Mouse (Mus musculus): ENCODE data around the gene Gbf1.

Gene Gbf1

DNA sequence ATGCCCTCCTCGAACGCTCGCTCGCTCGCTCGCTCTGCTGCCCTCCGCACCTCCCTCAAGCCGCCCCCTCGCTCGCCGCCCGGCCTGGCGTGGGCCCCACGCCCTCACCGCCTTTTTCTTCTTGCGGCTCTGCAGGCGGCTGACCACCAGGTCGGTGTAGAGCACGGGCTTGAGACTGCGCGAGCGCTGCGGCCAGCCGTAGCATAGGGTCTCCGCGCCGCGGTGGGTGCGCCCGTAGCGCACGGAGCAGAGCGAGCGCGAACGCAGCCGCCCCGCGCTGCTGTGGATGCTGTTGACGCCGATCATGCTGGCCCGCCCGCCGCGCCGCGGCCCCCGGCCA lies 165.2 kb downstream of the Gbf1 start:
- DNase-seq: peak in 1 of 2 experiments; percentile 40

DNA sequence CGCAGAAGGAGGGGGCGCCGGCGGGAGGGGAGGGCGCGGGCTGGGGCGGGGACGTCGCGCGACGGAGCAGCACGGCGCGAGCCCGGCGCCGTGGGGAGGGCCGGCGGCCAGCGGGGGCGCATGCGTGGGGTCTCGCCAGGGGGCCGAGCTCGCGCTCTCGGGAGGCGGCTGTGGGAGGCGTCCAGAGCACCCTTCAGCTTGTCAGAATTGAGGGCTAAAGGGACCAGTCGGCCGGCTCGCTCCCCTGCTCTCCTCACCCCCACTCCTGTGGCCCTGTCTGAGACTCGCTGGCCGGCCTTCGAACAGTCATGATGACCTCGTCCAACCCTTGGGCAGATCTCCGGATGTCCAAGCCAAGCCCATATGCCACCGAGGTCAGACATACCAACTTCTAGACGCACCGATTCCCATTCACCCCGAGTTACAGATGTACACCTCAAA lies 165.7 kb downstream of the Gbf1 start:
- DNase-seq: peak; percentile 58 to 60

DNA sequence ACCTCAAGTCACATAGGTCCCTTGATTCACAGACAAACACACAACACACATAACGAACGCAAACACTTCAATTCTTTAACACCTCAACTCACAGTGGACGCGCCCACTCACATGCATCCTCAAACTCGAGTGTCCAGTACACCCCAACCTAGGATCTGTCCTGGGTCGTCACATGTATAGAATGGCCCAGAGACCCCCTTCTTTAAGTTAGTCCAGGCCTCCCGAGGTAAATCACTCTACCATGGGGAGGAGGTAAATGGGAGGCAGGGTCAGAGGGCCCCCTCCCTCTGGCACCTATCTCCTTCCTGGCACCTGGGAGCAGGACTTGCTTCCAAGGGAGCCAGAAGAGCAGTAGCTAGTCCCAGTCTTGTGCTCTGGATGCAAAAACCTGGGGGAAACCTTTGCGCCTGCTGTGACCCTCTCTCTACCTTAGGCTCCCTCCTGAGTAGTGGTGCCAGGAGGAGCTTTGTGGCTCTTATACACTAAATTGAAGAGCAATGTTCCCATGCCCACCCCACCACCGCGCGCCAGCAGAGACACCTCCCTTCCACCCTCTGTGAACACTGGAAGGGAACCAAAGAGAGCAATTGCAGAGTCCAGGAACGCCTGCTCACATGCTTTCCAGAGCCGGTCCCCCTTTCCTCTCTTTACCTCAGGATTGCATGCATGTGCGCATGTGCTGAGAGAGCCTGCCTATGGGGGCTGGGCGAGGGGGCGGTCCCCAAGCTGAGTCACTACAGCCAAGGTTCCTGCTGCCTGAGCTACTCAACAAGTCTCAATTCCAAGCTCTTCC lies 166.5 kb downstream of the Gbf1 start:
- DNase-seq: peak; percentile 81 to 87

DNA sequence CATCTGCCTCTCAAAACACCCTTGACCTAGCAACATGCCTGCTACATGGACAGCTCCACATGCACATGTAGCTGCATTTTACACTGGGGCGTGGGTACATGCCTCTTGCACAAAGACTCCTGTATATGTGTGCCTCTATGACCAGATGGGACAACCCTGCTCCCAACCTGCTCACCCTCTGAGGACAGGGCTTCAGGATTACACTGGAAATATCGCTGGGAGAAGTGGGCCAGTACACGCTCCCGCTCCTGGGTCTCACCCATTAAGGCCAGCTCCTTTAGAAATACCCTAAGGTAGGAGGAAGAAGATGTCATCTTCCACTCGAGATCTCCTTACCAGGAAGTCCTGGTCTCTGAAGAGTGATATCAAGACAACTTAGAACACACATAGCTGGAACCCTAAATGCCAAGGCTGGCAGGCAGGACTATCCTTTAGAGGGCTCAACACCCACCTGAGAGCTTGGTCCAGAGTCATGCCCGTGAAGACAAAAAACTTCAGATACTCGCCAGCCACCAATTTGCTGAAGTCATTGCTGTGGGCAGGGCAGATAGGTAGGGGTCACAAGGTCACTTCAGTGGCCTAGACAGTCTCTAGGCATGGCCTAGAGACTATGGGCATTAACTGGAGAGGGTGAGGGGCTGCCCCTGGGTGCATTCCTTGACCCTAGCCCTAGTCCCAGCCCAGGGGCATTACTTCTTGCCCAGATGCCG lies 167.9 kb downstream of the Gbf1 start:
- DNase-seq: no peak

DNA sequence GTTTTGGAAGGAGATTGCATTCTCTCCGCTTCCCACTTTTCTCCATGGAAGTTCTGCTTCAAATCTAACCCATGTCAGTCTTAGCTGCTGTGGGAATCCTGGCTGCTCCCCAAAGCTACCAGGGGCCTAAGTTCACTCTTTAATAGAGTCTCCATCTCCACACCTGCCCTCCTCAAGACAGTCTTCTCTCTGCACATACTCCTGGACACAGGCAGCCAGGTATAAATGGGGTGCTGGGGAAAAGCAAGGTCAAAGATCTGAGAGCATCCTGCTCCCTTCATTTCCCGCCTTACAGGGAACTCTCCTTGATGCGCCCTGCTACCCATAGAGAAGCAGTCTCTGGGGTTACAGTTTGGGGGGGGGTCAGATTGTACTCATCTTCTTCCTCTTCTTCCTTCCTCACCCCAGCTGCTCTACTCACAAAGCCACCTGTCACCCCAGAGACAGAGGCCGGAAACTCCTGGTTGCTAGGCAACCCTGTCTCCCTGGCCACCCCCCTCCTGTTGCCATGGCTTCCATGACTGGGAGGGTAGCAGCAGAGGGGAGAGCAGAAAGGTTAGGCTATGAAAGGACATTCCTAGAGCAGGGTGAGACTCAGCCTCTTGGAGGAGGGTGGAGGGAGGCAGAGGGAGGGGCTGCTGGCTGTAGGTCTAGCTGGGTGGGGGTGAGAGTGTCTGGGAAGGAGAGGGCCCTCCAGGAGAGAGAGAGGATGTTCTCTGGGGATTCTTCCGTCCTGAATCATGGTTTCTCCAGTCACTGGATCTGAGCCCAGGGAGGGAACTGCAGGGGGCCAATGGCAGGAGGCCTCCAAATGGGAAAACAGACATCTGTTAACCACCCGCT lies 169.0 kb downstream of the Gbf1 start:
- peak in 1 of 2 experiments; percentile 20 for DNase-seq

DNA sequence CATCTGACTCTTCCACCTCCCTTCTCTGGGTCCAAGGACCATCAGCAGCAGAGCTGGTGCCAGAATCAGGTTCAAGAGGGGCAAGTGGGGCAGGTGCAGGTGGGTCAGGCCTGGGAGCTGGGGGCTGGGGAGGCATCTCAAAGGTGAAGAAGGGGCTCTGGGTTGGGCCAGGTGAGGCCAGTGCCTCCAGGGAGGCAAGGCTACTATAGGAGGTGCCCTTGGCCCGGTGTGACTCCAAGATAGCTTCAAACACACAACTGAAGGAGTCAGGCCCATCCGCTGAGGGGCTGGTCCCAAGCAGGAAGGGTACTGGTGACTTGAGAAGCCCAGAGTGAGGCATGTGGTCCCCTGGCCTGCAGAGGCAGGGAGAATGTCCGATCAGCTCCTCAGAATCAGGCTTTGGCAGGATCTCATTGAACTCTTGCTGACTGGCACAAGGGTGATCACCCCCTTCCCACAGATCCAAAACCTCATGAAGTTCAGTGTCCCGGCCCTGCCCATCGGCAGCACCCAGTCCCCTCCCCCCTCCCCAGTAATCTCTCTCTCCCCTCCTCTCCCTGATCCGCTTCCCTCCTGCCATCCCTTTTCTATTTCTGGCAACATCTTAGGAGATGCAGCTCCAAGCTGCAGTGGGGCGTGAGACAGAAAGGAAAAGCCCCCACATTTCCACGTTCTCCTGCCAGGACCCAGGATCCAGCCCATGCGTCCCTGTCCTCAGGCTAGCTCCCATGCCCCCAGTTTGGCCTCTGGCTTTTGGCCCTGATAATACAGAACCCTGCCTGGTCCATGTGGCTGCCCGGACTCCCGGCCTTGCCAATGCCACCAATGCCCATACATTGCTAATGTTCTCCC lies 170.1 kb downstream of the Gbf1 start:
- no peak for DNase-seq

DNA sequence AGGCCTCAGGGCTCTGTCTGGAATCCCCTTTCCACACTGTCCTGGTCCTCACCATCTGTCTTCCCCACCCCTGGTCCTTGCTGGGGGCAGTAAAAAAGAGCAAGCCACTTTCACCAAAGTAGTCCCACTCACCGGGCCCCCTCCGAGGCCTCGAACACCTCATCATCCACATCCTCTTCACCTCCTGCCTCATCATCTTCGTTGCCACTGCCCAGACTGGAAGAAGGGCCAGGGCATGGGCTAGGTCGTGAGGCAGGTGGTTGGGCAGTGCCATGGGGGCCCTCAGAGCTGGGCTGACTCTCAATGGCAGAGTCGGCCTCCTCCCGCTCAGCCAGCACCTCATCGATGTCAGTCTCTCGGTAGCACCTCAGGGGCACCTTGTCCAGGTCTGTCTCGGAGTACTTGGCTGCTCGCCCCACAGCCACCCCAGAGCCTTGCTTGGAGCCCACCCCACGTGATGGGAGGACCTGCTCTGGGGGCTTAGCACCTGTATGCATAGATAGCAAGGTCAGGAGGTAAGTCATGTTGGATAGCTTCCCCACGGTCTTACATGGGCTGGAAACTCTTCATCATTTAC lies 170.8 kb downstream of the Gbf1 start:
- no peak for DNase-seq

DNA sequence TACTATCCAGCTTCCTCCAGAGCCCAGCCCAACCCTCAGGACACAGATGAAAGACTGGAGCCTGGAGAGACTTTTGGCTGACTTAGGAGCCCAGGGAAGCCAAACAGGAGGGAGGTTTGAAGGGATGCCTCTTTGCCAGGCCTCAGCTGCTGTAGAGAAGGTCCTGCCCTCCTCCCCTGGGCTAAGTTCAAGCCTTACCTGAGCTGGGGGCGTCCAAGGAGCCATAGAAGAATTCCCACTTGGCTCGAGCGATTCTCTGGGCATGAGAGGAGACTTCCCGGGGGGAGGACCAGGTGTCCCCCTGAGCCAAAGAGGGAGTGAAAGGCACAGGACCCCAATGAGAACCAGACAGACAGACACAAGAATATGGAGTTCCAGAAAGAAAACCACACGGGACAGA lies 171.4 kb downstream of the Gbf1 start:
- no peak for DNase-seq

DNA sequence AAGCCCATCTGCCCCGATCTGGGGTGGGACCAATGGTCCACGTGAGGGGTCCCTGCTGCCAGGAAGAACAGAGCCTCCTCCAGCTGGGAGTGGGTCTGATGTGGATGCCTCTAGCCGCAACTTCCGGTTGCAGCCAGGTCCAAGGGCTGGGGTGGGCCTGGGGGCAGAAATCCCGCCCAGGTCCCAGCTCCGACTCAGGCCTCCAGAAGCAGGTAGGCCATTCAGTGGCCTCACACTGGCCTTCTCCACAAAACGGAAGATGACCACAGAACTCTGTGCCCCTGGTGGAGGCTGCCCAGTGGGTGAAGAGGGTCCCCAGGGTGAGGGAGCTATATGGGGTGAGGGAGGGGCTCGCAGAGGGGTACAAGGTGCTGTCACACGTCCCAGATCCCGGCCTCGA lies 172.1 kb downstream of the Gbf1 start:
- DNase-seq: no peak

DNA sequence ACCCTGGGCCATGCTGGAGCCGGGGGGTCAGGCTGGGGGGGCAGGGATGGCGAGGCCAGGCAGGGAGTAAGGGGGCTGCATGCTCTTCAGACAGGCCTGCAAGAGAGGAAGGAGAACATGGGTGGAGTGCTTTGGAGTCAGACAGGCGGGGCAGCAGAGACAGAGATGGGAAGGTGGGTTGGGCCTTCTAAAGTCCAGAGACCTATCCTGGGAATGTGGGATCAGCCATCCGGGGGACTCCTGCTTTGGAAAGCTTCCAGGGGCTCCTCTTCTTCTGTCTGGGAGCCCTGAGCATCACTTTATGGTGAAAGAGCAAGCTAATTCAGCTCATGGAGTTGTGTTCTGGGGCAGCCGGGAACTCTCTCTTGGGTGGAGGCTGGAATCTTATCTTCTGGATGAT lies 172.6 kb downstream of the Gbf1 start:
- DNase-seq: no peak

DNA sequence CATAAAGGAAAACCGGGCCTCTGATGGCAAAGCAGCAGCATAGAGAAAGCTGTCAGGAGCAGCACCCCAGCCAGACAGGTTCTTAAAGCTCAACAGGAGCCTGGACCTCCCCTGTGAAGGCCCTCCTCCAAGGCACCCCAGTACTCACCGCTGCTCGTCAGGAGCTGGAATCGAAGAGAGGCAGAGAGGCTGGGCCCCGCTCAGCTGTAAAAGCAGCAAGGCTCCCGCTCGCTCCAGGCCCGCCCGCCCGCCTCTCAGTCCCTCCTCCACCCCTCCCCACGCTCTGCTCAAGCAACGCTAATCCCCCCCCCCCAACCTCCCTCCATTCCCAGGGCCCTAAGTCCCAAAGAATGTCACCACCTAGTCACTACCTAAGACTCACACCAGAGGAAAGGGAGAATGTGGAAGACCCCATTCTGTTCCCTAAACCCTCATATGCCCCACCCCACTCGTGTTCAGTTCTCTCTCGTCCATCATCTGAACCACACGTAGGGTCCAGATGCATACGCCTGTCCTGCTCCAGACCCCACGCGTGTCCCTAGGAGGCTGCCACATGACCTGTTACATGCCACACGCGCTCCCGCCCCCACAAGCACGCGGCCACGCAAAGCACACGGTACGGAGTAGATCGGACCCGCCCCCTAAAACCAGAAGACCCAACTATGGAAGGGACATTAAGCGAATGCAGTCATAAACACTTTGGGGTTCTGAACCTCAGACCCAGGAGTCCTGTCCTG lies 173.9 kb downstream of the Gbf1 start:
- DNase-seq: no peak

DNA sequence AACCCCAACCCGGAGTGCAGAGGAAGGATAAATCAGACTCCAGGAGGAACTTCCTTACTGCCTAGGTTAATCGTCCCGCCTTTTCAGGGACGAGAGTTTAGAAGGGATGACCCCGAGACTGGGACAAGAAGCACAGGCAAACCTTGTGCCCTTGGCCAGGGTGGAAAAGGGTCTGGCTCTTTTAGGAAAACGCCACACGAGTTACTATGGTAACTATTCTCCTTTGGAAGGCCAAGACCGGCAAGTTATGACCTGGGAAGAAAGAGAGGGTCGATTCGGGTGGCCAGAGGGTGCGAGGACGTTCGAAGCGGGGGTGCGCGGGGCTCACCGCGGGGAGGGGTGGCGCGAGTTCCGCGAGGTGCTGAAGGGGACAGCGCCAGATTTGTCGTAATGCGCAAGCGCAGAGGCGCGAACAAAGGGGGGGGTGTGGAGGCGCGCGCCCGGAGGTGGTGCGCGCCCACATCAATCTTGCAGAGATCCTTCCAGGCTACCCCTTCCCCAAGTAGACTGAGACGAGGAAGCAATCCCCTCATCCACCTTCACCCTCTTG lies 174.5 kb downstream of the Gbf1 start, which contains the start of gene Psd:
Psd (minus strand) TSS at position 401 of the 550 bp plus-strand sequence.
- DNase-seq: peak; percentile 72

DNA sequence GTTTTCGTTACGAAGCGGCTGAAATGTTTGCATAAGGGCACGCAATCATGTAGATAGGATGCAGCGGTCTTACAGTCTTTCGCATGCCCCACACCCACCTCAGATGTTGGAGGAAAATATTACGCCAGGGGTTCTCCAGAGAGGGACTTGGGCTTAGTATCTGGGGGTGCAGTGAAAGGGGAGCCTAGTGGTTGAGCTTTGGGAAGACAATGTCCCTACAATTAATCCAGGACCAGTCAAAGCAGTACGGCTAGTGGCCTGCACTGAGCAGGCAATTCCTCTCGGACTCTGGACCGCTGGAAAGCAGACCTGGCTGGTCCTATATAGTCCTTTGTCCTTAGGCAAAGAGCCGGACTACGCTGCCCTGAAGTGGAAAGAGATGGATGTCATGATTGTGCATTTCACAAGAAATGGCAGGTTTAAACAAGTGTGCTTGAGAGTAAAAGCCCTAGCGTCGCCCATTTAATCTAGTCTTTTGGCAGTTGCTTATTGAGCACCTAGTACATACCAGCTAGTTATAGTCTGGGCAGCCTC lies 175.3 kb downstream of the Gbf1 start:
- DNase-seq: peak in 1 of 2 experiments; percentile 43

DNA sequence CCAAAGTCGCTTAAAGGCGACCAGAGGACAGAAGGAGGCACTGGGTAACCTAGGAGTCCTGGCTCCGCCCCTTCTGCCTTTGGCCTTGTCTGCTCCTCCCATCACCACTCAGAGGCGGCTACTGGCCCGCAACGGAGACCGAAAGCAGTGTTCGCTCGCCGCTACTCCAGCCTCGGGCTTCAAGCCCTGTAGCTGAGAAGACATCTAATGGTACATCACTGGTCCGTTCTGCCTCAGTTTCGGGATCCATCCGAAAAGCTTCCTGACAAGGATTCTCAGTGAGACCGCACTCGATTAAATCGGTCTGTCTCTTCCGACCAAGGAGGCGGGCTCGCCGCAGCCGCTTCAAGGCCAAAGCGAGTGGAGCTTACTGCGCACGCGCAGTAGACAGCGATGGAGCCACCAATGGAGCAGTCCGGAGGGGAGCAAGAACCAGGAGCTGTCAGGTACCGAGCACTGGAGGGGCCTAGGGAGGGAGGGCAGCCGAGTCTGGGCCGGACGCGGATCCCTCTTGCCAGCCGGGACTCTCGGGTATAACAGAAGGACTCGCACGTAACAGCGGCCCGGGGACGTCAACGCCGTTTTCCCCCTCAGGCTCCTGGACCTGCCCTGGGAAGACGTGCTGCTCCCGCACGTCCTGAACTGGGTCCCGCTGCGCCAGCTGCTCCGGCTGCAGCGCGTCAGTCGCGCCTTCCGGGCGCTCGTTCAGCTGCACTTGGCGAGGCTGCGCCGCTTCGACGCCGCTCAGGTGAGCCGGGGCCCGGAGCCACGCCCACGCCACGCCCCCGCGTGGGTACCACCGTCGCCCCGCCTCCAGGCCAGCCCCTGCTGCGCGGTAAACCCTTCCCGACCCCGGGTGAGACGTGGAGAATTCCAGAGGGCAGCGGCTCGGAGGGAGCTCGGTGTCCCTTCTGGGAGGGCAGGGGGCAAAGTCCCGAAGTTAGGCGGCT lies 176.0 kb downstream of the Gbf1 start, which contains the start of gene Fbxl15:
Fbxl15 (plus strand) TSS at position 104 of the 950 bp plus-strand sequence.
- DNase-seq: peak; percentile 93 to 97

DNA sequence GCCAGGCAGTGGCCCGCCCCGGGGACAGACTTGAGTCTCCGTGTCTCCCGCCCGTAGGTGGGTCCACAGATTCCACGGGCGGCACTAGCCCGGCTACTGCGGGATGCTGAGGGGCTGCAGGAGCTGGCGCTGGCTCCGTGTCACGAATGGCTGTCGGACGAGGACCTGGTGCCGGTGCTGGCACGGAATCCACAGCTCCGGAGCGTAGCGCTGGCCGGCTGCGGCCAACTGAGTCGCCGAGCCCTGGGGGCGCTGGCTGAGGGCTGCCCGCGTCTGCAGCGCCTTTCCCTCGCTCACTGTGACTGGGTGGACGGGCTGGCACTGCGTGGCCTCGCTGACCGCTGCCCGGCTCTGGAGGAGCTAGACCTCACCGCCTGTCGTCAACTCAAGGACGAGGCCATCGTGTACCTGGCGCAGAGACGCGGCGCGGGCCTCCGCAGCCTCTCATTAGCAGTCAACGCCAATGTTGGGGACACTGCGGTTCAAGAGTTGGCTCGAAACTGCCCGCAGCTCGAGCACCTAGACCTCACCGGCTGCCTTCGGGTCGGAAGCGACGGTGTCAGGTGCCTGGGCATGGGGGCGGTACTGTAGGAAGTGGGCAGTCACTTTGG lies 176.8 kb downstream of the Gbf1 start:
- peak in 1 of 2 experiments; percentile 57 for DNase-seq

DNA sequence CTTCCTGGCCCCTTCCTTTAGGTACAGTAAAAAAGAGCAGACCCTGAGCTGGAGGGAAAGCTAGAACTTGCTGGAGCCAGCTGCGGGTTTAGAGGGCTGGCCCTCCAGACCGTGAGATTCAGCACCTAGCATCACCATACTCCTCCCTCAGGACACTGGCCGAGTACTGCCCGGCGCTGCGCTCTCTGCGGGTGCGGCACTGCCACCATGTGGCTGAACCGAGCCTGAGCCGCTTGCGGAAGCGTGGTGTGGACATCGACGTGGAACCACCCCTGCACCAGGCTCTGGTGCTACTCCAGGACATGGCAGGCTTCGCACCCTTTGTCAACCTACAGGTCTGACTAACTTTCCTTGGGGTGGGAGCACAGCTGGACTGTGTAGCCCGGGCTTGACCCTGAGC lies 177.6 kb downstream of the Gbf1 start:
- peak; percentile 88 to 92 for DNase-seq

DNA sequence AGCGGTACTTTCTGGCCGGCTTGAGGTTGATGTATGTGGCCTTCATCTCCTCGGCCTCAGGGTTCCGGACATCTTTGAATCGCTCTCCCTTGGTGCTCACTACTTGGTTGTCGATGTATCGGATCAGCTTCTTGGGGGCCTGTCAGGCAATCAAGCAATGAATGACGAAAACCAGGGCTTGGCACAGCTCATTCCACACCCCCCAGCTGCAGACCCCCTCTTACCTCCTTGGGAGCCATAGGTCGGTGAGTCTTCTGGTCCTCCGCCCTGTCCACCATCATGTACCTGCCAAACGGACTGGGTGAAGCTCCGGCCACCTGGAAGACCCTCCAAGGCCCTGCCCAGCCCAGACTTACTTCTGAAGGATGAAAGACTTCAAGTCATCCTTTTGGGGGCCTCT lies 178.4 kb downstream of the Gbf1 start:
- no peak for DNase-seq

DNA sequence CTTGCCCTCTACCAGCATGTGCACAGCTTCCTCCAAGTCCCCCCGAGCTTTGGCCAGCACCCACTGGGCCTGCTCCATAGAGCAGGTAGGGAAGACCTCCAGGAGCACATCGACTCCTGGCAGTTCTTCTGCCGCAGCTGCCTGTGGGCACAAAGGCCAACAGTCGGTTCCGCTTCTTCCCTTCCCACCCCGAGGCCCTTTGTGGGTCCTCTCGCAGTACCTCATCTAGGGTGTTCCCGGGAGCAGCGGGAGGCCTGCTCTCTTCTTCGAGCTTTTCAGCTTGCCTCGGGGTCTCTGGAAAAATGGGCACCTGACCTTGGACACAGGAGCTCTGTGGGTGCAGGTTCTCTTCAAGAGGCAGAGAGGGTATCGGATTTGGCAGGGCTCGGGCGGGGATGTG lies 179.0 kb downstream of the Gbf1 start:
- no peak for DNase-seq

DNA sequence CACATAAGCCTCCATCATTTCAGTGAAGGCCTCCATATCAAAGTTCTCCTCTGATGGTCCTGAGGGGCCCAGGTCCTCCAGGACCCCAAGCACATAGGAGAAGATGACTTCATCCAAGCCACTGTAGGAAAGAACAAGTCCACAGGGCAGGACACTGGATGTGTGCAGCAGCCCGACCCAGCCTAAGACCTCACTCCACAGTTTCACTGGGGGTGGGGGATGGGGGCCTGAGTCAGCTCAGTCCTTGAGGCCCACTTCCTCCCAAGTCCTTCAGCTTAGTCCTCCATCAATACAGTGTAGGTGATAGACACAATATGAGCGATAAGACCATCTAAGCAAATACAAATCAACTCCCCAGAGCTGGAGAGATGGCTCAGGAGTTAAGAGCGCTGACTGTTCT lies 179.6 kb downstream of the Gbf1 start:
- no peak for DNase-seq

Data from kidney, postnatal 4 days (tissue).